Mouse (Mus musculus): ENCODE results near the gene Erbin.

DNA sequence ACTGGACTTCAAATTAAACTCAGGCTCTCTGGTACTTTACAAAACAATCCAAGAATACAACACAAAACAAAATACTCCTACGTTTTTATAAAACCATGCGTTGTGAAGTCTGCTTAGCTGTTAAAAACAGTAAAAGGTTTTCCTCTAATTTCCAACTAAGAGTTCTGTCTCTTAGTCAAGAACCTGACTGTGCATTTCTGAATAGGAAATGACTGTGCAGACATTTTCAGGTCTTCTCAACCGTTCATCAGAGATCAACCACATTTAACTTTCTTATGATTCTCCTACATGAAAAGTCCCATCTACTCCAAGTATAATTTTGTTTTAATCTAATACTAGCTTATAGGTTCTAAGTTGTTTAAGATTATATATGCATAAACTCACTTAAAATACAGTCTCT, 33.8 kb downstream of the Erbin start:
- TF ChIP-seq CTCF (conservative IDR thresholded peaks at IDR 0.05; ENCODE audit: low read length) = no peak
- no peak for TF ChIP-seq NANOG (IDR thresholded peaks at IDR 0.05; ENCODE audit: borderline replicate concordance, low read length)
- no peak for TF ChIP-seq POU5F1 (IDR thresholded peaks at IDR 0.05; ENCODE audit: borderline replicate concordance, low read length)
